36 mouse cellular contexts compared by ENCODE assay signal in the genomic region with DNA sequence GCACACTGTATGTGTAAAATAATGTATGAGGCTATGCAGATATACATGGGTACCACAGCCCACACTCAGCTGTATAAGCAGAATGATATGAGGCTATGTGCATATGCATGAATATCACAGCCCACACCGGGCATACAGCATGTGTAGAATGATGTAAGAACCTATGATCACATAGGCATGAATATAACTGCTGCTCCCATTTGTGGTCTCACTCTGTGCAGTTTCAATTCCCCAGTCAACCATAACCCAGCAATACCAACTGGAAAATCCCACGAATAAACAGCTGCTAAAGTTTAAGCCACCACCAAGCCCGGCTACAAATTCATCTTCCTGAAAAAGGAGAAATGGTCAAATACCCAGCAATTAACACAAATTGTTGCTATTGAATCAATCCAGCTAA. TPM values are rescaled to one million over a fixed set of nuclear protein-coding genes. Genes with fewer than 3 reads are reported as not detected.
"Had no signal": no experiment of that assay in that cellular context is flagged by ENCODE, and none has a peak within 500 bp of the region (broad histone marks: within the 10 kb centered on the region; RNA-seq: fewer than 3 reads in every experiment).

No protein-coding gene starts in this region.

- H3K27me3 ChIP-seq: intestine, embryonic 15.5 days had no signal

- H3K9ac ChIP-seq: heart, embryonic 12.5 days; hindbrain, embryonic 12.5 days; hindbrain, embryonic 14.5 days; intestine, embryonic 15.5 days; kidney, embryonic 15.5 days; limb, embryonic 12.5 days had no signal

- H3K4me2 ChIP-seq: heart, embryonic 12.5 days; hindbrain, embryonic 12.5 days; hindbrain, embryonic 14.5 days; intestine, embryonic 15.5 days; kidney, embryonic 15.5 days; limb, embryonic 12.5 days had no signal

- H3K9me3 ChIP-seq: heart, embryonic 10.5 days; heart, embryonic 12.5 days; hindbrain, embryonic 10.5 days; hindbrain, embryonic 12.5 days; intestine, embryonic 15.5 days; kidney, embryonic 15.5 days; limb, embryonic 10.5 days; limb, embryonic 12.5 days had no signal

- DNase-seq: gastrocnemius, postnatal 14 days; gastrocnemius, postnatal 36 days; heart, adult 18-20 months; heart, postnatal 10 days; heart, postnatal 4 days; kidney, adult 2 months; kidney, adult 9 months; kidney, postnatal 14 days; kidney, postnatal 36 days; liver had no signal

- H3K27ac ChIP-seq: heart, embryonic 10.5 days; hindbrain, embryonic 10.5 days; hindbrain, embryonic 12.5 days; hindbrain, embryonic 14.5 days; intestine, embryonic 15.5 days; kidney, embryonic 15.5 days; kidney, postnatal 0 days; layer of hippocampus, adult 2 months; left cerebral cortex, adult 2 months; limb, embryonic 10.5 days; limb, embryonic 12.5 days had no signal

- H3K4me3 ChIP-seq: heart, embryonic 10.5 days; heart, embryonic 12.5 days; hindbrain, embryonic 10.5 days; hindbrain, embryonic 12.5 days; intestine, embryonic 15.5 days; kidney, embryonic 15.5 days; layer of hippocampus, adult 2 months; left cerebral cortex, adult 2 months; limb, embryonic 10.5 days; limb, embryonic 12.5 days had no signal

- ATAC-seq: hindbrain, embryonic 16.5 days; inflammation-experienced regulatory T-cells, adult 6 months; intestine, embryonic 15.5 days; intestine, postnatal 0 days had no signal

RNA-seq across cellular contexts. Expression of gene Aqp6, which starts 17.4 kb away (rescaled TPM):
- total RNA-seq: gastrocnemius, adult 18-20 months; gastrocnemius, adult 8-10 months; gastrocnemius, postnatal 14 days; gastrocnemius, postnatal 36 days; heart, postnatal 10 days; heart, postnatal 25 days; heart, postnatal 4 days; layer of hippocampus, postnatal 10 days; layer of hippocampus, postnatal 25 days had no signal
- polyA plus RNA-seq: heart, embryonic 10.5 days; heart, embryonic 12.5 days; heart, embryonic 14.5 days; heart, embryonic 16.5 days; inflammation-experienced regulatory T-cells, adult 6 months; intestine, embryonic 15.5 days; intestine, postnatal 0 days; kidney, embryonic 15.5 days; large intestine, adult 2 months; limb, embryonic 10.5 days; limb, embryonic 12.5 days had no signal

RNA-seq across cellular contexts. Expression of gene Aqp5, which starts 28.0 kb away (rescaled TPM):
- total RNA-seq: gastrocnemius, adult 8-10 months; gastrocnemius, postnatal 14 days; gastrocnemius, postnatal 36 days; layer of hippocampus, adult 2 months had no signal
- polyA plus RNA-seq: inflammation-experienced regulatory T-cells, adult 6 months; intestine, postnatal 0 days; limb, embryonic 10.5 days; limb, embryonic 12.5 days had no signal

RNA-seq across cellular contexts. Expression of gene Aqp2, which starts 39.7 kb away (rescaled TPM):
- total RNA-seq: gastrocnemius, adult 18-20 months; gastrocnemius, adult 8-10 months; gastrocnemius, postnatal 14 days; gastrocnemius, postnatal 36 days; heart, adult 18-20 months; heart, adult 8-10 months; heart, postnatal 10 days; heart, postnatal 25 days; heart, postnatal 4 days; layer of hippocampus, adult 2 months; layer of hippocampus, postnatal 10 days; left cerebral cortex, postnatal 36 days had no signal
- polyA plus RNA-seq: heart, embryonic 12.5 days; heart, embryonic 14.5 days; hindbrain, embryonic 10.5 days; hindbrain, embryonic 12.5 days; hindbrain, embryonic 14.5 days; hindbrain, embryonic 16.5 days; inflammation-experienced regulatory T-cells, adult 6 months; intestine, embryonic 15.5 days; intestine, postnatal 0 days; large intestine, adult 2 months; limb, embryonic 10.5 days; limb, embryonic 12.5 days; limb, embryonic 14.5 days had no signal

RNA-seq across cellular contexts. Expression of gene Asic1, which starts 51.6 kb away (rescaled TPM):
- total RNA-seq: gastrocnemius, adult 8-10 months had no signal
